18 mouse cellular contexts compared by ENCODE assay signal in genomic region chr3:102752053-102752452, GRCm38 (mm10). TPM values are rescaled to one million over a fixed set of nuclear protein-coding genes. Genes with fewer than 3 reads are reported as not detected.
"Had no signal": no experiment of that assay in that cellular context is flagged by ENCODE, and none has a peak within 500 bp of the region (broad histone marks: within the 10 kb centered on the region; RNA-seq: fewer than 3 reads in every experiment).

No protein-coding gene starts in this region.

- H3K4me3 ChIP-seq: kidney, embryonic 15.5 days; limb, embryonic 13.5 days; midbrain, embryonic 10.5 days had no signal

- DNase-seq: kidney, postnatal 14 days; left cerebral cortex, postnatal 4 days; lung, embryonic 14.5 days; right cerebral cortex, postnatal 14 days; thymus, postnatal 4 days had no signal

- H3K36me3 ChIP-seq: kidney, embryonic 15.5 days had no signal

- ATAC-seq: midbrain, embryonic 16.5 days had no signal

- H3K27me3 ChIP-seq: kidney, embryonic 15.5 days; limb, embryonic 13.5 days had no signal

- H3K9ac ChIP-seq: kidney, embryonic 15.5 days; limb, embryonic 13.5 days; liver, embryonic 14.5 days; lung, embryonic 14.5 days had no signal

- H3K9me3 ChIP-seq: kidney, embryonic 15.5 days; limb, embryonic 13.5 days; midbrain, embryonic 10.5 days had no signal

- H3K4me2 ChIP-seq: kidney, embryonic 15.5 days; limb, embryonic 13.5 days; lung, embryonic 14.5 days had no signal

- H3K27ac ChIP-seq: kidney, embryonic 15.5 days; limb, embryonic 13.5 days; liver, embryonic 14.5 days; midbrain, embryonic 10.5 days had no signal

RNA-seq across cellular contexts. Expression of gene Tshb, which starts 30.5 kb away (rescaled TPM):
- total RNA-seq: layer of hippocampus, adult 8-10 months; layer of hippocampus, postnatal 14 days; left cerebral cortex, adult 18-20 months; left cerebral cortex, postnatal 10 days; left cerebral cortex, postnatal 4 days; liver, adult 2 months; megakaryocyte, adult 5-6 weeks had no signal
- polyA plus RNA-seq: large intestine, adult 2 months; liver, adult 2 months; liver, embryonic 14.5 days; spleen, adult 2 months had no signal
